9 mouse cellular contexts compared by ENCODE assay signal in the genomic region with DNA sequence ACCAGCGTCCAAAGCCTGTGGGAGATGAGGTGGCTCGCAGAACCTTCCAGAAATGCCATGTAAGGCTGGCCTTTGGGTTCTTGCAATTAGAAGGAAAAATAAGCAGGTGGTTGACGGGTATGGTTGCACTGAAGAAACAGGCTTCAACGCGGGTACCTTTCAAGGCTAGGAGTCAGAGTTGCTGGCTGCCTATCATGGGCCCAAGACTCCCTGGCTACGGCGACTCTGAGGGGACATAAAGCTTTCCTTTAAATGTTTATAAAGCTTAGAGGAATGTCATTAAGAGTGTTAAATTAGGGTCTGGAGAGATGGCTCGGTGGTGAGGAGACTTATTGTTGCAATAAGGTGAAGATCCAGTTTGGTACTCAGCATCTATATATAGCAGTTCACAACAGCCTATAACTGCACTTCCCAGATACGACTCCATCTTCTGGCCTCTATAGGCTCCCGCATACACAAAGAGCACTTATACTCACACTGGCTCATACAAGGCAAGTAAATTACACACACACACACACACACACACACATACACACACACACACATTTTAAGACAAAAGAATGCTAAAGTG. TPM values are rescaled to one million over a fixed set of nuclear protein-coding genes. Genes with fewer than 3 reads are reported as not detected.
DNase-seq lines count a peak whose midpoint lies in the region; ATAC-seq and TF ChIP-seq lines count a peak whose summit lies in the region.
"Had no signal": no experiment of that assay in that cellular context is flagged by ENCODE, and none has a peak within 500 bp of the region (broad histone marks: within the 10 kb centered on the region; RNA-seq: fewer than 3 reads in every experiment).

No protein-coding gene starts in this region.

- peak; percentile 35 for DNase-seq in embryo, embryonic 10 days (ENCODE audit: low spot score)
- DNase-seq in embryo, embryonic 11 days: no peak
- peak; percentile 25 for DNase-seq in right cerebral cortex, postnatal 14 days
- no peak for DNase-seq in right cerebral cortex, postnatal 36 days (ENCODE audit: low spot score in 2 of 2)
- peak; percentile 27 for DNase-seq in neural tube, embryonic 10.5 days (ENCODE audit: extremely low spot score, low spot score)
- no peak for DNase-seq in adrenal gland, adult 2 months
- DNase-seq in adipocyte (ENCODE audit: low spot score): no peak

- H3K9ac ChIP-seq in intestine, postnatal 0 days (ENCODE audit: low read depth, low read length): no peak overlapping the region

- H3K27me3 ChIP-seq in intestine, postnatal 0 days (replicated peaks; ENCODE audit: control insufficient read depth, insufficient read depth, low read length): no peaks in the 10 kb centered on the region

- H3K4me3 ChIP-seq in intestine, postnatal 0 days (ENCODE audit: low read depth, low read length): peak overlapping the region; percentile 36

- H3K27ac ChIP-seq in intestine, postnatal 0 days (ENCODE audit: low read depth, low read length): no peak overlapping the region

- no peaks in the 10 kb centered on the region for H3K4me1 ChIP-seq in intestine, postnatal 0 days (replicated peaks; ENCODE audit: control insufficient read depth, insufficient read depth, low read length)

- no peak for ATAC-seq in intestine, postnatal 0 days

- no peaks in the 10 kb centered on the region for H3K9me3 ChIP-seq in intestine, postnatal 0 days (ENCODE audit: control insufficient read depth)

- TF ChIP-seq CTCF in intestine, postnatal 0 days (IDR thresholded peaks at IDR 0.05; ENCODE audit: low read depth): peak; percentile 9; the same call in 1 of the 2 replicates

- H3K36me3 ChIP-seq in intestine, postnatal 0 days (ENCODE audit: control insufficient read depth, insufficient read depth): no peaks in the 10 kb centered on the region

- H3K4me2 ChIP-seq in intestine, postnatal 0 days (replicated peaks; ENCODE audit: low read depth): peak overlapping the region; percentile 63

- WGBS in intestine, postnatal 0 days: 35% methylated on average over 10 of the region's 10 CpGs

RNA-seq across cellular contexts. Expression of a gene that starts 21.9 kb away (rescaled TPM):
- not detected in 2 replicates for polyA plus RNA-seq in intestine, postnatal 0 days (2015; fragmentation: Nextera tagmentation; extraction: Ambion mirVana)
- not detected for total RNA-seq in adrenal gland, adult 2 months (2021)
- polyA plus RNA-seq in adrenal gland, adult 2 months (2012; rRNA removed): not detected in 2 replicates
- total RNA-seq: hematopoietic stem cell, adult 5-6 weeks had no signal

Comparison
In these comparisons a context has a peak if more than half of its experiments do, and no peak if none do; other contexts are left out.
1. DNase-seq: peak in embryo, embryonic 10 days (single experiment), right cerebral cortex, postnatal 14 days (single experiment) and neural tube, embryonic 10.5 days (single experiment); none in embryo, embryonic 11 days (single experiment), right cerebral cortex, postnatal 36 days (0 of 2), adrenal gland, adult 2 months (single experiment) and adipocyte (single experiment).